Mouse (Mus musculus): Measurements from ENCODE around the gene Asic2. TPM values are rescaled to one million over a fixed set of nuclear protein-coding genes. Genes with fewer than 3 reads are reported as not detected.

The Asic2 gene
- polyA plus RNA-seq, 1 experiment: not detected

DNA sequence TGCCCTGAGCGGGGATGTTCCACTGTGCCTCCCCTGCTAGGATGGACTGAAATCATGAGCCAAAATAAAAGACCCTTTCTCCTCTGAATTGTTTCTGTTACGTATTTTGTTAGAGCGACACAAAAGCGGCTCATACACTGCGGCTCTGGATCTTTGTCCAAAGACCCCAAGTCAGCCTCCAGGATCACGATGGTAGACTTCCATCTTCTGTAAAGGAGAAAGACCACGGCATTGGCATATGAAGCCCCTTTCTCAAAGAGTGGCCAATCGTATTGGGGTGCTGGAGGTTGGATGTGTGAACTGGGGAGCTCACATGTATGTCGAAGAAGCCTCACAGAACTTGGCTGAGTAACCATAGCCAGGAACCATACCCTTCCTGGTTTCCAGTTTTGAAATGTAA is 911.5 kb downstream of the Asic2 start:
- Histone ChIP-seq H3K36me3 (ENCODE audit: control insufficient read depth) (no peaks in the 10 kb centered on the region), H3K4me3 (replicated peaks) (no peak overlapping the region), H3K27me3 (ENCODE audit: control insufficient read depth) (no peaks in the 10 kb centered on the region), H3K9me3 (ENCODE audit: control insufficient read depth, low read length) (no peaks in the 10 kb centered on the region), H3K4me1 (ENCODE audit: control insufficient read depth) (no peaks in the 10 kb centered on the region)
- no peak for TF ChIP-seq GATA1 (IDR thresholded peaks at IDR 0.05; ENCODE audit: low read length)
- no peak for TF ChIP-seq TAL1 (IDR thresholded peaks at IDR 0.05; ENCODE audit: low read length)

DNA sequence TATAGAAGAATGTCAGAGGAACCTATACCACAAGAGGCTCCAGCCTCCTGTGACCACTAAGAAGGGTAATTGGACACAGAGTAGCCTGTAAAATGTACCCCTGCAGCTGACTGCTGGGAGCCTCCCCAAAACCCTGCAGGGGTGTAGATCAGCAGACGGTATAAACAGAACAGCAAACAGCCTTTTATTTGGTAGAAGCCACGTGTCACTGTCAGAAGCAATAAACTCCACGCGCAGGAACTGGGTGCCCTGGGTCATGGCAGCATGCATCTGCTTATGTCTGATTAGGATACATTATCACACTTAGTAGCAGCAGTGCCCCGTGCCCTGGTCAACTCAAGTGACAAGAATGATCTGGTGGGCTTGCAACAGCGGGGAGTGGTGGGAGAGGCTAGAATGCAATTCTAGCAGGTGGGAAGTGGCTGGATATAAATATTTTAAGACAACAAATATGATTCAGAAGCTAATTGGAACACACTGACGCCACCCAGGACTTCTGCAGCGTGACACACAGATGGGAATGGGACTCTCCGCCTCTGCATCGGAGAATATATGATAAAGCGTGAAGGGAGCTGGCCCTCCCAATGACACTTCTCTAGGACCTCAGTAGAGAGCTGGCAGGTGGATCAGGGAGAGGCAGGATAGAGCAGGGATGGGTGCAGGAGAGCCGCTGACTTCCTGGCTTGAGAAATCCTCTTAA is 912.7 kb downstream of the Asic2 start:
- no peaks in the 10 kb centered on the region for H3K27me3 ChIP-seq (ENCODE audit: control insufficient read depth)
- no peak for TF ChIP-seq TAL1 (IDR thresholded peaks at IDR 0.05; ENCODE audit: low read length)
- no peak for TF ChIP-seq GATA1 (IDR thresholded peaks at IDR 0.05; ENCODE audit: low read length)
- H3K4me1 ChIP-seq (ENCODE audit: control insufficient read depth): no peaks in the 10 kb centered on the region
- no peaks in the 10 kb centered on the region for H3K36me3 ChIP-seq (ENCODE audit: control insufficient read depth)
- H3K9me3 ChIP-seq (ENCODE audit: control insufficient read depth, low read length): no peaks in the 10 kb centered on the region
- H3K4me3 ChIP-seq (replicated peaks): no peak overlapping the region

DNA sequence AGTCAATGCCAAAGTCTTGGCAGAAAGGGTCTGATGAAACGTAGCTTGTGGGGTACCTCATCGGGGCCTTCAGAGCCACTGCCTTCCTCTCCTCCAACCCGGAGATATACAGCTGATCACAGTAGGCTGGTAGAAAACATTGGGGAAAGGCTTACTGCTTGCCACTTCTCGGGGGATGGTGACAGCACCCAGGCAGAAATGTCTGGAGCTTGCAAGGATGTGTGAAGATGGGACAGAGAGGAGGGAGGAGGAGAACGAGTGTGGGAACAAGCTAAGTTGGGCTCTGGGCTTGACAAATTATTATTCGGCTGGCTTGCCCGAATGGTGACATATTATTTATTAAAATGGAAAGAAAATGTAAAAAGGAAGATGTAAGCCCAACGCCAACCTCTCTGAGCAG is 914.4 kb downstream of the Asic2 start:
- Histone ChIP-seq H3K9me3 (ENCODE audit: control insufficient read depth, low read length) (no peaks in the 10 kb centered on the region), H3K36me3 (ENCODE audit: control insufficient read depth) (no peaks in the 10 kb centered on the region), H3K4me3 (replicated peaks) (no peak overlapping the region), H3K27me3 (ENCODE audit: control insufficient read depth) (no peaks in the 10 kb centered on the region), H3K4me1 (ENCODE audit: control insufficient read depth) (no peaks in the 10 kb centered on the region)
- no peak for TF ChIP-seq TAL1 (IDR thresholded peaks at IDR 0.05; ENCODE audit: low read length)
- TF ChIP-seq GATA1 (IDR thresholded peaks at IDR 0.05; ENCODE audit: low read length): no peak

DNA sequence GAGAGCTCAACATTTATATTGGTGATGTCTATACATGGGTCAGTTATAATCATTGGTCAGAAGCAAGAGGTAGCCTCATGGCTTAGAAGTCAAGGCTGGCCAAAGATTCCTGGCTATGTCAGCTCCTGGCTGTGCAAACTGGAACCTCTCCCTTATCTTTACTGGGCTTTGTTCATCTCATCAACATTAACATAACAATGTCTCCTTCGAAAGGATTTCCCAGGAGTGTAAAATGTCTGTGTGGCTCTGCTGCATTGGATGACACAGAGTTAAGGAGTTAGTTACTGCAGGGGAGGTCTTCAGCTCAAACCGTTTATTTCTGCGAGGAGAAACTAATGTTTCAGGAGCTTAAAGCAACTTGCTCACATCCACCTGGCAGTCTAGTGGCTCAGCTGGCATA is 926.6 kb downstream of the Asic2 start:
- Histone ChIP-seq H3K9me3 (ENCODE audit: control insufficient read depth, low read length) (no peaks in the 10 kb centered on the region), H3K27me3 (ENCODE audit: control insufficient read depth) (no peaks in the 10 kb centered on the region), H3K36me3 (ENCODE audit: control insufficient read depth) (no peaks in the 10 kb centered on the region), H3K4me3 (replicated peaks) (no peak overlapping the region), H3K4me1 (ENCODE audit: control insufficient read depth) (no peaks in the 10 kb centered on the region)
- TF ChIP-seq GATA1 (IDR thresholded peaks at IDR 0.05; ENCODE audit: low read length) (no peak), TAL1 (IDR thresholded peaks at IDR 0.05; ENCODE audit: low read length) (no peak)

DNA sequence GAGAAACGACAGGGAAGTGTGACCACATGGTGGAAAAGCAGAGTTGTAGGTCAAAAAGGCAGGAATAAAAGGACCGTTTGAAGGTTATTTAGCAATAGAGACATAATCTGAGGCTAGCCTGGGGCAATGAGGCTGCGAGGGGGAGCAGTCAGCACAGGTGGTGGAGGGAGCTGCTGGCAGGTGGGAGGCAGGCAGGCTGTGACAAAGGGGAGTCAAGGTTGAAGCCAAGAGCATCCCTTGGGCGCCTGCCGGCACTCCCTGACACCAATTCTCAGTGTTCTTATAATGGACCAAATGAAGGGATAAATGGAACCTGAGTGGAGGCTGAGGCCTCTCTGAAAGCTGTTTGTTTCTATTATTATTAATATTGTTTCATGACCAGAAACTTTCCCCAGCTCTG is 928.3 kb downstream of the Asic2 start:
- Histone ChIP-seq H3K9me3 (ENCODE audit: control insufficient read depth, low read length) (no peaks in the 10 kb centered on the region), H3K36me3 (ENCODE audit: control insufficient read depth) (no peaks in the 10 kb centered on the region)

DNA sequence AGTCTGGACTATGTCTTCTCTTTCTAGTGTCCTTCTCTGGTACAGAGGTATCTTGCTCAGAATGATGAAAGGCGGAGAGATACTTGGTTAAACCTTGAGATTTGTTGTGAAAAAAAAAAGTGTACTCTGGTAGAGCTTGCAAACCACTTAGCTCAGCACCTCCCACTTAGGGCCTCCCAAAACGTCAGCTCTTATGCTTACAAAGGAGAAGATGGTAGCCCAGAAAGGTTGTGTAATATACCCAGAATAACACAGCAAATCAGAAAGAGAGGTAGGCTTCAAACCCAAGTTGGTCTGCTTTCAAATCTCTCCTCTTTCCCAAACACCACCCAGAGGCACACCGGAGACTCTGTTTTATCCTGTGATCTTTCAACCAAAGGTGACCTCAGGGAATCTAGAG is 936.1 kb downstream of the Asic2 start:
- no peak overlapping the region for H3K4me3 ChIP-seq (replicated peaks)
- H3K36me3 ChIP-seq (ENCODE audit: control insufficient read depth): no peaks in the 10 kb centered on the region
- no peaks in the 10 kb centered on the region for H3K27me3 ChIP-seq (ENCODE audit: control insufficient read depth)
- TF ChIP-seq GATA1 (IDR thresholded peaks at IDR 0.05; ENCODE audit: low read length) (no peak), TAL1 (IDR thresholded peaks at IDR 0.05; ENCODE audit: low read length) (no peak)
- no peaks in the 10 kb centered on the region for H3K4me1 ChIP-seq (ENCODE audit: control insufficient read depth)
- peaks cover 4% of the 10 kb centered on the region for H3K9me3 ChIP-seq (ENCODE audit: control insufficient read depth, low read length)

More for the DNA sequence above, 928.3 kb downstream of the Asic2 start:
- TF ChIP-seq GATA1 (IDR thresholded peaks at IDR 0.05; ENCODE audit: low read length): no peak
- TF ChIP-seq TAL1 (IDR thresholded peaks at IDR 0.05; ENCODE audit: low read length): no peak
- no peaks in the 10 kb centered on the region for H3K27me3 ChIP-seq (ENCODE audit: control insufficient read depth)
- H3K4me3 ChIP-seq (replicated peaks): no peak overlapping the region
- H3K4me1 ChIP-seq (ENCODE audit: control insufficient read depth): no peaks in the 10 kb centered on the region

DNA sequence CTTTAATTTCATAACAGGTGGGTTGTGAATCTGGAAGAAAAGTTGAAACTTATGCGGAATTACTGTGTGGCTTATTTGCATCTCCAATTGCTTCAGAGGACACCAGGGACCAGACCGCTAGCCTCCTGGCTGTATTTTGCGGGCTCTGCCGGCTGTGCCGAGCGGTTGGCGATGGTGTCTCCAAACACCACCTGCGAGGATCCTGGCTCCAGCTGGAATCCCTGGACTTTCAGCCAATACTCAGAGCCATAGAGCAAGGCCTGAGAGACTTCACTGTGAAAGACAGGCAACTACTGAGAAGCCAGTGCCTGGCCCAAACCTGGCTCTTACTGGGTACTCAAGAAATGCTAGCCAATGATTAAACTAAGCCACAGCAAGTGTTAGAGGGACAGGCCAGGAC is 953.5 kb downstream of the Asic2 start:
- H3K9me3 ChIP-seq (ENCODE audit: control insufficient read depth, low read length): peaks cover 4% of the 10 kb centered on the region; the same call in 1 of the 2 replicates
- no peak for TF ChIP-seq GATA1 (IDR thresholded peaks at IDR 0.05; ENCODE audit: low read length)
- TF ChIP-seq TAL1 (IDR thresholded peaks at IDR 0.05; ENCODE audit: low read length): no peak
- no peaks in the 10 kb centered on the region for H3K27me3 ChIP-seq (ENCODE audit: control insufficient read depth)
- no peaks in the 10 kb centered on the region for H3K4me1 ChIP-seq (ENCODE audit: control insufficient read depth)
- no peaks in the 10 kb centered on the region for H3K36me3 ChIP-seq (ENCODE audit: control insufficient read depth)
- no peak overlapping the region for H3K4me3 ChIP-seq (replicated peaks)

DNA sequence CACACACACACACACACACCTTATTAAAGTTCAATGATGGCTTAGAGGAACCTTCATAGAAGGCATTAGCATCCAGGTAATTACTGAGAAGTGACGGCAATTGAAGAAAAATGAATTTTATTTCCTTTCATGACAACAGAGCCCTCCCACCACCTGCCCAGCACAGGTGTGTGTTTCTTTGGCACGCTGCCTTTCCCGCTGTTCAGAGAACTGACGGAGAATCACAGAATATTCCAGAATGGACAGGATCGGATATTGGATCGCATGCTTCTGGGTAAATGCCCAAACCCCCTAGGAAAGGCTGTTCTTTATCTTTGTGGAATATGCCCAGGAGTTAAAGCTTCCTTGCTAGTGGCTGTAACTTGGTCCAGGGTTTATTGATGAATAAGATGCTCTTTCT is 954.8 kb downstream of the Asic2 start:
- H3K27me3 ChIP-seq (ENCODE audit: control insufficient read depth): no peaks in the 10 kb centered on the region
- no peak for TF ChIP-seq GATA1 (IDR thresholded peaks at IDR 0.05; ENCODE audit: low read length)
- TF ChIP-seq TAL1 (IDR thresholded peaks at IDR 0.05; ENCODE audit: low read length): no peak
- H3K36me3 ChIP-seq (ENCODE audit: control insufficient read depth): no peaks in the 10 kb centered on the region
- peaks cover 5% of the 10 kb centered on the region; the same call in 1 of the 2 replicates for H3K9me3 ChIP-seq (ENCODE audit: control insufficient read depth, low read length)
- no peak overlapping the region for H3K4me3 ChIP-seq (replicated peaks)
- H3K4me1 ChIP-seq (ENCODE audit: control insufficient read depth): no peaks in the 10 kb centered on the region

DNA sequence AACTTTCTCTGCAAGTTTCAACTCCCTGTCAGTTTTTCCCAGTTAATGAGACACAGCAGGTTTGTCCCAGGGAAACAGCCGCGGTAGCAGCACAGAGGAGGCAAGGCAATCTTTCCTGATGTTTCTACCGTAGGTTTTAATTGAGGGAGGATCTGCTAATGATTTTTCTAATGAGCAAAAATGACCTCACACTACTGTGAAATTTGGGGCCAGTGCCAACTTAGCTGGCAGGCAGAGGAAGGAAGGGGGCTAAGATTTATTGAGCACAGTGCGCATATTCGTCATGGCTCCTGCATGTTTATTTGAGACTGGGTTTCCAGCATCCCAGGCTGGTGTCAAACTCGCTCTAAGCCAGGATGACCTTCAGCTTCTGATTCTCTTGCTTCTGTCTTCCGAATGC is 957.5 kb downstream of the Asic2 start:
- Histone ChIP-seq H3K27me3 (ENCODE audit: control insufficient read depth) (no peaks in the 10 kb centered on the region), H3K4me1 (ENCODE audit: control insufficient read depth) (no peaks in the 10 kb centered on the region), H3K36me3 (ENCODE audit: control insufficient read depth) (no peaks in the 10 kb centered on the region), H3K4me3 (replicated peaks) (no peak overlapping the region), H3K9me3 (ENCODE audit: control insufficient read depth, low read length) (peaks cover 5% of the 10 kb centered on the region; the same call in 1 of the 2 replicates)
- no peak for TF ChIP-seq TAL1 (IDR thresholded peaks at IDR 0.05; ENCODE audit: low read length)
- no peak for TF ChIP-seq GATA1 (IDR thresholded peaks at IDR 0.05; ENCODE audit: low read length)

DNA sequence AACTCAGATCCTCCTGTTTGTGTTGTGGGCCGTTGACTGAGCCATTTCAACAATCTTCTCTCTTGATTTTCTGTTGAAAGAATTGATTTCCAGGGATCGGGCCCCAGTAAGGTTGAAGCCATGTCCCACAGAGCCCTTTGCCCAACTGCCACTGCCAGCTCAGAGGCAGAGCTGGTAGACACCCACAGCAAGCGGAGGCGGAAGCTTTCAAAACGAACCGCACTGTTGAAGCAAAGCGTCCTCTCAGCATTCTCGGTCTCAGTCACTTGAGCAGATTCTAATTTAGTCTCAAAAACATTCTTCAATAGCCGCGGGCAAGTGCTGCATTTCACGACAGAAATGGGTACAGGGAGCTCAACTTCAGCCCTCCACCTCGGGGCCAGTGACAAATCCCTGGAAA is 958.9 kb downstream of the Asic2 start:
- no peaks in the 10 kb centered on the region for H3K4me1 ChIP-seq (ENCODE audit: control insufficient read depth)
- H3K4me3 ChIP-seq (replicated peaks): no peak overlapping the region
- TF ChIP-seq GATA1 (IDR thresholded peaks at IDR 0.05; ENCODE audit: low read length): no peak
- no peak for TF ChIP-seq TAL1 (IDR thresholded peaks at IDR 0.05; ENCODE audit: low read length)
- H3K27me3 ChIP-seq (ENCODE audit: control insufficient read depth): no peaks in the 10 kb centered on the region
- no peaks in the 10 kb centered on the region for H3K36me3 ChIP-seq (ENCODE audit: control insufficient read depth)
- H3K9me3 ChIP-seq (ENCODE audit: control insufficient read depth, low read length): 0 out of 2 replicates have a peak, but pooled peaks cover 2% of the 10 kb centered on the region
